Mouse (Mus musculus) liver, embryonic 12.5 days (tissue): ENCODE results near the gene Slc2a3. TPM values are rescaled to one million over a fixed set of nuclear protein-coding genes. Genes with fewer than 3 reads are reported as not detected.
"Not testable (repeated sequence)": the region's sequence is repeated elsewhere in the genome, so short reads cannot be mapped to it uniquely, and the experiment has no call there.

ENCODE experiments used
- ATAC-seq: fragments of 200-750 bp; cut with Nextera tagmentation; 2 replicates; pipeline ENCODE4 v1.8.0; 2017; ENCODE audit warnings: moderate number of reproducible peaks, mild to moderate bottlenecking, moderate library complexity
- H3K27ac ChIP-seq: fragments of 300-500 bp; sonication (generic); 2 replicates; pipeline ENCODE4 v1.5.1; 2016; ENCODE audit warnings: mild to moderate bottlenecking
- H3K27me3 ChIP-seq: fragments of 300-500 bp; sonication (generic); replicated peaks from 2 replicates; pipeline ENCODE4 v1.6.1; 2016; ENCODE audit warnings: mild to moderate bottlenecking, moderate library complexity
- H3K36me3 ChIP-seq: fragments of 300-500 bp; sonication (generic); 2 replicates; pipeline ENCODE4 v1.6.1; 2016; ENCODE audit warnings: mild to moderate bottlenecking, moderate library complexity
- H3K4me1 ChIP-seq: fragments of 300-500 bp; sonication (generic); 2 replicates; pipeline ENCODE4 v1.6.1; 2016
- H3K4me2 ChIP-seq: fragments of 300-500 bp; sonication (generic); 2 replicates; pipeline ENCODE4 v1.6.1; 2016; ENCODE audit warnings: mild to moderate bottlenecking, moderate library complexity
- H3K4me3 ChIP-seq: fragments of 300-500 bp; sonication (generic); 2 replicates; pipeline ENCODE4 v1.5.1; 2016; ENCODE audit warnings: mild to moderate bottlenecking, moderate library complexity
- H3K9ac ChIP-seq: fragments of 300-500 bp; sonication (generic); 2 replicates; pipeline ENCODE4 v1.6.1; 2016; ENCODE audit warnings: mild to moderate bottlenecking, moderate library complexity
- H3K9me3 ChIP-seq: fragments of 300-500 bp; sonication (generic); replicated peaks from 2 replicates; pipeline ENCODE4 v1.6.1; 2016; ENCODE audit warnings: mild to moderate bottlenecking, moderate library complexity
- WGBS: fragments of 180-500 bp; shearing (Covaris S2); methylation state at CpG from one replicate; pipeline ENCODE4 v1.1.7; 2016; ENCODE audit not compliant: insufficient replicate concordance; 5-methylcytosine and 5-hydroxymethylcytosine counted together
- polyA plus RNA-seq: library from polyadenylated mRNA; unstranded; fragments of >200 nt; fragmentation: Nextera tagmentation; extraction: Ambion mirVana; gene quantifications from 2 replicates; pipeline ENCODE4 v1.2.1, GENCODE M21; 2016

Slc2a3 gene
- polyA plus RNA-seq, 1 experiment from 2014 or later, result 38.7 TPM

- peak overlapping the region; percentile 41 for H3K4me3 ChIP-seq
- H3K27me3 ChIP-seq, result no peaks in the 10 kb centered on the region
- H3K4me1 ChIP-seq, result peaks cover 84% of the 10 kb centered on the region
- WGBS, result 12% methylated on average over 11 of the region's 11 CpGs
- peak overlapping the region; percentile 97 for H3K27ac ChIP-seq
- H3K9me3 ChIP-seq, result no peaks in the 10 kb centered on the region
- peak overlapping the region; percentile 61 for H3K4me2 ChIP-seq
- no peak for ATAC-seq
- H3K36me3 ChIP-seq, result no peaks in the 10 kb centered on the region
- H3K9ac ChIP-seq, result peak overlapping the region; percentile 27; the same call in 1 of the 2 replicates
These were observed 40.3 kb downstream of the Slc2a3 start for GRCm38 (mm10) chr6:122761011-122761599.

- WGBS, result 32% methylated on average over 5 of the region's 5 CpGs
- Histone ChIP-seq H3K4me1 (peaks cover 61% of the 10 kb centered on the region), H3K4me2 (no peak overlapping the region), H3K4me3 (no peak overlapping the region), H3K9ac (no peak overlapping the region), H3K27me3 (no peaks in the 10 kb centered on the region), H3K27ac (peak overlapping the region; percentile 64), H3K36me3 (no peaks in the 10 kb centered on the region), H3K9me3 (no peaks in the 10 kb centered on the region)
- ATAC-seq, result no peak
These were observed 42.7 kb downstream of the Slc2a3 start for GRCm38 (mm10) chr6:122758732-122759131.

- H3K4me3 ChIP-seq, result no peak overlapping the region
- 18% methylated on average over 2 of the region's 2 CpGs for WGBS
- no peak for ATAC-seq
These were observed 45.5 kb downstream of the Slc2a3 start for GRCm38 (mm10) chr6:122755913-122756312.

GRCm38 (mm10) chr6:122750579-122750978 is 50.9 kb downstream of the Slc2a3 start:
- 63% methylated on average over 6 of the region's 6 CpGs for WGBS
- H3K36me3 ChIP-seq, result no peaks in the 10 kb centered on the region
- H3K9me3 ChIP-seq, result no peaks in the 10 kb centered on the region
- no peaks in the 10 kb centered on the region for H3K27me3 ChIP-seq
- H3K4me1 ChIP-seq, result no peaks in the 10 kb centered on the region
- no peak for ATAC-seq
- H3K27ac ChIP-seq, result no peak overlapping the region
- H3K9ac ChIP-seq, result no peak overlapping the region
- H3K4me2 ChIP-seq, result no peak overlapping the region
- no peak overlapping the region for H3K4me3 ChIP-seq

More at GRCm38 (mm10) chr6:122755913-122756312, 45.5 kb downstream of the Slc2a3 start:
- Histone ChIP-seq H3K9ac (no peak overlapping the region), H3K36me3 (no peaks in the 10 kb centered on the region), H3K4me1 (peaks cover 32% of the 10 kb centered on the region), H3K9me3 (no peaks in the 10 kb centered on the region), H3K27me3 (no peaks in the 10 kb centered on the region), H3K27ac (no peak overlapping the region), H3K4me2 (no peak overlapping the region)

GRCm38 (mm10) chr6:122744505-122745249 is 56.8 kb downstream of the Slc2a3 start:
- no peak for ATAC-seq
- no peak overlapping the region for H3K9ac ChIP-seq
- 61% methylated on average over 10 of the region's 10 CpGs for WGBS
- H3K9me3 ChIP-seq, result no peaks in the 10 kb centered on the region
- H3K4me3 ChIP-seq, result no peak overlapping the region
- H3K27me3 ChIP-seq, result peaks cover 36% of the 10 kb centered on the region
- H3K4me1 ChIP-seq, result peaks cover 24% of the 10 kb centered on the region
- no peaks in the 10 kb centered on the region for H3K36me3 ChIP-seq
- no peak overlapping the region for H3K4me2 ChIP-seq
- H3K27ac ChIP-seq, result no peak overlapping the region

GRCm38 (mm10) chr6:122743353-122743752 is 58.1 kb downstream of the Slc2a3 start:
- no peak overlapping the region for H3K9ac ChIP-seq
- 0 out of 2 replicates have a peak, but pooled peaks cover 6% of the 10 kb centered on the region for H3K36me3 ChIP-seq
- no peak overlapping the region for H3K4me2 ChIP-seq
- WGBS, result 26% methylated on average over 11 of the region's 11 CpGs
- H3K9me3 ChIP-seq, result no peaks in the 10 kb centered on the region
- no peak overlapping the region for H3K4me3 ChIP-seq
- ATAC-seq, result no peak
- H3K4me1 ChIP-seq, result peaks cover 24% of the 10 kb centered on the region
- no peak overlapping the region for H3K27ac ChIP-seq
- H3K27me3 ChIP-seq, result peaks cover 36% of the 10 kb centered on the region

- peak overlapping the region; percentile 70 for H3K4me2 ChIP-seq
- 2% methylated on average over 23 of the region's 23 CpGs for WGBS
- H3K4me3 ChIP-seq, result peak overlapping the region; percentile 53
- H3K27me3 ChIP-seq, result peaks cover 36% of the 10 kb centered on the region
- peaks cover 24% of the 10 kb centered on the region for H3K4me1 ChIP-seq
- H3K9me3 ChIP-seq, result no peaks in the 10 kb centered on the region
- no peak overlapping the region for H3K27ac ChIP-seq
- H3K36me3 ChIP-seq, result peaks cover 7% of the 10 kb centered on the region; the same call in 1 of the 2 replicates
- ATAC-seq, result peak; percentile 43; the same call in 1 of the 2 replicates
- H3K9ac ChIP-seq, result peak overlapping the region; percentile 19
These were observed 59.1 kb downstream of the Slc2a3 start for GRCm38 (mm10) chr6:122742228-122742899.

GRCm38 (mm10) chr6:122741460-122742227 is 59.8 kb downstream of the Slc2a3 start:
- ATAC-seq, result no peak
- no peak overlapping the region for H3K27ac ChIP-seq
- WGBS, result 8% methylated on average over 25 of the region's 25 CpGs

GRCm38 (mm10) chr6:122739952-122740351 is 61.5 kb downstream of the Slc2a3 start:
- peak; percentile 58; the same call in 1 of the 2 replicates for ATAC-seq
- H3K4me3 ChIP-seq, result peak overlapping the region; percentile 6; the same call in 1 of the 2 replicates

More at GRCm38 (mm10) chr6:122741460-122742227, 59.8 kb downstream of the Slc2a3 start:
- peaks cover 24% of the 10 kb centered on the region for H3K4me1 ChIP-seq
- peak overlapping the region; percentile 53 for H3K4me3 ChIP-seq
- H3K4me2 ChIP-seq, result peak overlapping the region; percentile 70
- H3K27me3 ChIP-seq, result peaks cover 36% of the 10 kb centered on the region
- H3K9ac ChIP-seq, result peak overlapping the region; percentile 19; the same call in 1 of the 2 replicates
- H3K9me3 ChIP-seq, result no peaks in the 10 kb centered on the region
- H3K36me3 ChIP-seq, result peaks cover 14% of the 10 kb centered on the region

GRCm38 (mm10) chr6:122719942-122720341 is 81.5 kb downstream of the Slc2a3 start:
- WGBS, result 19% methylated on average over 2 of the region's 2 CpGs
- Histone ChIP-seq H3K27ac (no peak overlapping the region), H3K9ac (no peak overlapping the region), H3K27me3 (0 out of 2 replicates have a peak, but pooled peaks cover 5% of the 10 kb centered on the region), H3K4me3 (no peak overlapping the region), H3K4me1 (peaks cover 11% of the 10 kb centered on the region), H3K9me3 (no peaks in the 10 kb centered on the region), H3K36me3 (no peaks in the 10 kb centered on the region), H3K4me2 (no peak overlapping the region)
- no peak for ATAC-seq

More at GRCm38 (mm10) chr6:122739952-122740351, 61.5 kb downstream of the Slc2a3 start:
- H3K9me3 ChIP-seq, result no peaks in the 10 kb centered on the region
- no peak overlapping the region for H3K27ac ChIP-seq
- WGBS, result 11% methylated on average over 8 of the region's 8 CpGs
- H3K27me3 ChIP-seq, result peaks cover 35% of the 10 kb centered on the region
- no peak overlapping the region for H3K9ac ChIP-seq
- peaks cover 24% of the 10 kb centered on the region for H3K4me1 ChIP-seq
- H3K36me3 ChIP-seq, result peaks cover 26% of the 10 kb centered on the region
- H3K4me2 ChIP-seq, result peak overlapping the region; percentile 44

- not testable (repeated sequence) for H3K9me3 ChIP-seq, H3K36me3 ChIP-seq, H3K4me2 ChIP-seq, H3K9ac ChIP-seq, H3K4me3 ChIP-seq, H3K27me3 ChIP-seq
- ATAC-seq, result peak; percentile 69
- WGBS, result 62% methylated on average over 1 of the region's 1 CpGs
- Histone ChIP-seq H3K27ac (0 out of 2 replicates have a peak overlapping the region, but pooled peaks have one; percentile 40), H3K4me1 (peaks cover 16% of the 10 kb centered on the region)
These were observed 83.2 kb downstream of the Slc2a3 start for GRCm38 (mm10) chr6:122718224-122718623.
